Mouse (Mus musculus) forebrain, embryonic 10.5 days (tissue): ENCODE results near the gene Nrxn2. TPM values are rescaled to one million over a fixed set of nuclear protein-coding genes. Genes with fewer than 3 reads are reported as not detected.

Source experiments
- microRNA-seq: library from miRNA; unstranded; fragments of <30 nt; microRNA quantifications from one replicate; pipeline ENCODE4, GENCODE M21; 2017
- polyA plus RNA-seq: library from polyadenylated mRNA; unstranded; fragments of >200 nt; fragmentation: Nextera tagmentation; extraction: Ambion mirVana; gene quantifications from 2 replicates; pipeline ENCODE4 v1.2.1, GENCODE M21; 2016

The Nrxn2 gene
- polyA plus RNA-seq, 1 experiment from 2014 or later = 3.1 TPM

Small RNA genes lying within 50 kb of the gene (microRNA-seq; reads per million reads assigned to microRNA genes)
- gene Gm26460 = not detected

Other genes with a start within 250 kb of the Nrxn2 start
- gene Majin, start 234.3 kb upstream of the Nrxn2 start, polyA plus RNA-seq = not detected in 2 replicates
- 0.58 TPM in 1 of 2 replicates, not detected in the other for gene Gpha2, start 192.4 kb upstream of the Nrxn2 start, polyA plus RNA-seq
- gene Ppp2r5b, start 182.9 kb upstream of the Nrxn2 start, polyA plus RNA-seq = 21.6 and 24.4 TPM in 2 replicates
- gene Atg2a, start 177.1 kb upstream of the Nrxn2 start, polyA plus RNA-seq = 11.1 and 11.4 TPM in 2 replicates
- gene Ehd1, start 142.0 kb upstream of the Nrxn2 start, polyA plus RNA-seq = 76.8 and 82.1 TPM in 2 replicates
- gene Cdc42bpg, start 112.3 kb upstream of the Nrxn2 start, polyA plus RNA-seq = 0.23 and 0.24 TPM in 2 replicates
- 115 and 130 TPM in 2 replicates for gene Men1, start 83.8 kb upstream of the Nrxn2 start, polyA plus RNA-seq
- gene Map4k2, start 77.6 kb upstream of the Nrxn2 start, polyA plus RNA-seq = 12.6 and 14.5 TPM in 2 replicates
- gene Sf1, start 55.0 kb upstream of the Nrxn2 start, polyA plus RNA-seq = 201 TPM in 2 replicates
- 0.83 and 2.0 TPM in 2 replicates for gene Pygm, start 34.3 kb upstream of the Nrxn2 start, polyA plus RNA-seq
- gene Rasgrp2, start 19.4 kb upstream of the Nrxn2 start, polyA plus RNA-seq = 15.6 and 17.0 TPM in 2 replicates
- not detected in 2 replicates for gene Slc22a12, start 124.3 kb downstream of the Nrxn2 start, polyA plus RNA-seq